Mouse (Mus musculus): ENCODE measurements at regions not wholly inside any gene's neighbourhood (a gene's known extent, or its start where the extent isn't known, plus 50 kb on each side); places are given as distances from the start of the nearest gene placed in this dataset.

DNA sequence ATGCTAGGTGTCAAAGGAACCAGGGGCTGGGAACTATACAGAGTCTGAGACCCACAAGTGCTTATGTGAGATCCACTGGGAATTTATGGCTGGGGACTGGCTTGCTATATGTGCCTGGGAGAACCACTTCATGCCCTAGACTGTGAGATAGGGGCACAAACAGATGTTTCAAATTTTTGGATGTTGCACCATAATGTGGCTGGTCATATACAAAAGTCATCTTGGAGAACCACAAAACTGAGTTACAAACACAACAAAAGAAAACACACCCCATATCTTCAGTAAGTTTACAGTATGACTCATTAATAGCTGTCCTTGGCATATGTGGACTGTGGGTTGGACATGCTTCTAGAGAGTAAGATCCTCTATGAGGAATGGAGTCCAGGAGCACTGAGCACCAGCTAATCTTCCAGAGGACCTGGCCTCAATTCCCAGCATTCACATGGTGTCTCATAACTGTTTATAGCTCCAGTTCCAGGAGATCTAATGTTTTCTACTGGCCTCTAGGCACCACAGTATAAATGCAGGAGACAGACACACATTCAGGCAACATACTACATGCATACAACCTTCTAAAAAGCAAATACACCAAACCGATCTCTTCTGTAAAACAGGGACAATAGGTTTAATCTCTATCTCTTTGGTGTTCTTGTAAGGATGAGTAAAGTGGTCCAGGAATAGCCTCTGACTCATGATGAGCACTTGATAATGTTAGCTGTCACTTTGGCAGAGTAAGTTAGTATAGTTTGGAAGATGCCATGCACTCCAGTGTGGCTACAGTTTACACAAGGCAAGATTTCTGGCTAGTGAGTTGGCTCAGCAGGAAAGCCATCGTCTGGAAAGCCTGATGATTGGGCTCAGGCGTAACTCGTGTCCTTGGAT, 132.0 kb upstream of the Ptbp2 start:
- Histone ChIP-seq H3K9ac (ENCODE audit: low read depth, low read length) (no peak overlapping the region), H3K27ac (ENCODE audit: low read length) (no peak overlapping the region), H3K4me3 (ENCODE audit: low read length) (no peak overlapping the region), H3K36me3 (ENCODE audit: control insufficient read depth, insufficient read depth, low read length) (no peaks in the 10 kb centered on the region), H3K4me1 (ENCODE audit: control insufficient read depth, insufficient read depth, low read length) (no peaks in the 10 kb centered on the region), H3K4me2 (ENCODE audit: low read depth, low read length) (no peak overlapping the region), H3K9me3 (ENCODE audit: control insufficient read depth, low read length) (no peaks in the 10 kb centered on the region), H3K27me3 (replicated peaks; ENCODE audit: control insufficient read depth, insufficient read depth, low read length) (no peaks in the 10 kb centered on the region)
- no peak for ATAC-seq
- 56% methylated on average over 4 of the region's 4 CpGs for WGBS

DNA sequence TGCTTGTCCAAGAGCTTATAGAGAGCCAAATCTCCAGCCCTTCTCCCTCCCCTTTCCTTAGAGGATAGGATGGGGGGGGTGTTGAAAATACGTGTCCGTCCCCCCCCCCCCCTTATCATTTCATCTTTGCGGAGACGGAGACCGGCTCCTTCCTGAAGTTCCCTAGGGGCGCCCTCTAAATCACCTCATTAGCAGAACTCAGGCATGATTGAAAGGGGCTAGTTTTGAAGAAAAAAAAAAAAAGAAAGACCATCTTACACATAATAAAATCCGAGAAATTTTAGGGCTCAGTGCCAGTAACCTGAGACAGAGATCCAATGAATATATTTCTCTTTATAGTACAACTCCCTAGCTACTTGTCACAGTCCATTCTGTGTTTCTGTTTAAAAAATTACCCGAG, 127.3 kb upstream of the Ptbp2 start:
- H3K9me3 ChIP-seq (ENCODE audit: control insufficient read depth, low read length): no peaks in the 10 kb centered on the region
- H3K27me3 ChIP-seq (replicated peaks; ENCODE audit: control insufficient read depth, insufficient read depth, low read length): no peaks in the 10 kb centered on the region
- H3K4me3 ChIP-seq (ENCODE audit: low read length): no peak overlapping the region
- H3K9ac ChIP-seq (ENCODE audit: low read depth, low read length): no peak overlapping the region
- WGBS: 45% methylated on average over 7 of the region's 8 CpGs
- H3K4me1 ChIP-seq (ENCODE audit: control insufficient read depth, insufficient read depth, low read length): no peaks in the 10 kb centered on the region
- H3K4me2 ChIP-seq (ENCODE audit: low read depth, low read length): no peak overlapping the region
- no peaks in the 10 kb centered on the region for H3K36me3 ChIP-seq (ENCODE audit: control insufficient read depth, insufficient read depth, low read length)
- ATAC-seq: no peak
- H3K27ac ChIP-seq (ENCODE audit: low read length): no peak overlapping the region

DNA sequence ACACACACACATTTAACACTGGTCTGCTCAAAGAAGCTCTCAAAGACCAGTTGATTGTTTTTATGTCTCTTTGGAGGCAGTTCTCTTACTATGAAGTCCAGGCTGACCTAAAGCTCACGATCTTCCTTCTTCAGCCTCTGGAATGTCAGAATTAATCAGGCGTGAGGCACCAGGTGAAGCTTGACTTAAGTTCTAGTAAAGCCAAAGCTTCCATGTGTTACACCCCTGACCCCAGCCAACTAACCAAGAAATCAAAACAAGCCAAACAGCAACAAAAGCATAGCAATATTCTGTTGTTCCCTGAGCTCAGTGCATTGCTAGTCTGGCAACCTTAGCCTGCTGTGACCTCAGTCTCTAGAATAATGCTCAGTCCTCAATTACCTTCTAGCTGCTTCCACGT, 120.0 kb upstream of the Ptbp2 start:
- H3K9me3 ChIP-seq (ENCODE audit: control insufficient read depth, low read length): no peaks in the 10 kb centered on the region
- no peaks in the 10 kb centered on the region for H3K27me3 ChIP-seq (replicated peaks; ENCODE audit: control insufficient read depth, insufficient read depth, low read length)
- WGBS: 72% methylated on average over 3 of the region's 3 CpGs
- no peaks in the 10 kb centered on the region for H3K4me1 ChIP-seq (ENCODE audit: control insufficient read depth, insufficient read depth, low read length)
- H3K9ac ChIP-seq (ENCODE audit: low read depth, low read length): no peak overlapping the region
- ATAC-seq: no peak
- no peak overlapping the region for H3K4me2 ChIP-seq (ENCODE audit: low read depth, low read length)
- H3K4me3 ChIP-seq (ENCODE audit: low read length): no peak overlapping the region
- no peaks in the 10 kb centered on the region for H3K36me3 ChIP-seq (ENCODE audit: control insufficient read depth, insufficient read depth, low read length)
- no peak overlapping the region for H3K27ac ChIP-seq (ENCODE audit: low read length)

DNA sequence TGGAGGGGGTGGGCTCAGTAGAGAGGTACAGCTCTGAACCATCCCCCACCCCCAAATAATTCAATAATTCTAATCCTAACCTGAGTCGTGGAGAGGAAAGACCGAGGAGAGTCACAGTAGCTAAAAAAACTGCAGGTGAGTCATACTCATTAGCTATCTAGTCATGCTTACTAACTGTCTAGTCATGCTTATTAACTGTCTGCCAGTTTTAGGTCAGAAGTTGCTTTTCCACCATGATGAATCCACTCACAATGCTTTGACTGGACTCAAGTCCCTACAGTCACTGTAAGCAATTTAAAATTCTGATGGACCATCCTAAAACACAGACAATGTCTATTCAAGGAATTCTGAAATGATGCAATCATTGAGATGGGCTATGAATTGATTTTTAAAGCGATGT, 110.9 kb upstream of the Ptbp2 start:
- H3K9ac ChIP-seq (ENCODE audit: low read depth, low read length): no peak overlapping the region
- H3K4me2 ChIP-seq (ENCODE audit: low read depth, low read length): no peak overlapping the region
- H3K4me1 ChIP-seq (ENCODE audit: control insufficient read depth, insufficient read depth, low read length): peaks cover 5% of the 10 kb centered on the region; the same call in 1 of the 2 replicates
- no peak overlapping the region for H3K27ac ChIP-seq (ENCODE audit: low read length)
- no peaks in the 10 kb centered on the region for H3K27me3 ChIP-seq (replicated peaks; ENCODE audit: control insufficient read depth, insufficient read depth, low read length)
- H3K36me3 ChIP-seq (ENCODE audit: control insufficient read depth, insufficient read depth, low read length): no peaks in the 10 kb centered on the region
- H3K9me3 ChIP-seq (ENCODE audit: control insufficient read depth, low read length): no peaks in the 10 kb centered on the region
- 88% methylated on average over 3 of the region's 3 CpGs for WGBS
- ATAC-seq: no peak
- no peak overlapping the region for H3K4me3 ChIP-seq (ENCODE audit: low read length)

DNA sequence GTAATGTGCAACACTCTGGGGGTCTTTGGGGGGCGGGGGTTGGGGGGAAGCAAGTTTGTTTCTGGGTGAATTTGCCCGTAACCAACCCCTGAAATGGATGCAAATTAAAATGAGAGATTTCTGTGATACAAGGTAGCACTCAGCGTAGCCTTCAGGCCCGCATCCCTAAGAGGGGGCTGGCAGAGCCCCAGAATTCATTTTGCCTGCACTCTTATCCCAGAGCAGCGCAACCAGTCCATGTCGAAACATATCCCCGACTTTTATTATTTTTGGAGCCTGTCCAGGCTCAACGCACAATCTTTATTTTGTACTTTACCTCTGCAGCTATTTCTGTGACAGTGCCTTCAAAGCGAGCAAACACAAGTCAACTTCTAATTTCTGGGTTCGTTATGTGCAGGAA, 109.8 kb upstream of the Ptbp2 start:
- Histone ChIP-seq H3K4me3 (ENCODE audit: low read length) (no peak overlapping the region), H3K4me2 (ENCODE audit: low read depth, low read length) (no peak overlapping the region), H3K36me3 (ENCODE audit: control insufficient read depth, insufficient read depth, low read length) (no peaks in the 10 kb centered on the region), H3K9ac (ENCODE audit: low read depth, low read length) (no peak overlapping the region), H3K27ac (ENCODE audit: low read length) (no peak overlapping the region), H3K9me3 (ENCODE audit: control insufficient read depth, low read length) (no peaks in the 10 kb centered on the region), H3K4me1 (ENCODE audit: control insufficient read depth, insufficient read depth, low read length) (peaks cover 5% of the 10 kb centered on the region; the same call in 1 of the 2 replicates), H3K27me3 (replicated peaks; ENCODE audit: control insufficient read depth, insufficient read depth, low read length) (no peaks in the 10 kb centered on the region)
- ATAC-seq: no peak
- 56% methylated on average over 10 of the region's 10 CpGs for WGBS

DNA sequence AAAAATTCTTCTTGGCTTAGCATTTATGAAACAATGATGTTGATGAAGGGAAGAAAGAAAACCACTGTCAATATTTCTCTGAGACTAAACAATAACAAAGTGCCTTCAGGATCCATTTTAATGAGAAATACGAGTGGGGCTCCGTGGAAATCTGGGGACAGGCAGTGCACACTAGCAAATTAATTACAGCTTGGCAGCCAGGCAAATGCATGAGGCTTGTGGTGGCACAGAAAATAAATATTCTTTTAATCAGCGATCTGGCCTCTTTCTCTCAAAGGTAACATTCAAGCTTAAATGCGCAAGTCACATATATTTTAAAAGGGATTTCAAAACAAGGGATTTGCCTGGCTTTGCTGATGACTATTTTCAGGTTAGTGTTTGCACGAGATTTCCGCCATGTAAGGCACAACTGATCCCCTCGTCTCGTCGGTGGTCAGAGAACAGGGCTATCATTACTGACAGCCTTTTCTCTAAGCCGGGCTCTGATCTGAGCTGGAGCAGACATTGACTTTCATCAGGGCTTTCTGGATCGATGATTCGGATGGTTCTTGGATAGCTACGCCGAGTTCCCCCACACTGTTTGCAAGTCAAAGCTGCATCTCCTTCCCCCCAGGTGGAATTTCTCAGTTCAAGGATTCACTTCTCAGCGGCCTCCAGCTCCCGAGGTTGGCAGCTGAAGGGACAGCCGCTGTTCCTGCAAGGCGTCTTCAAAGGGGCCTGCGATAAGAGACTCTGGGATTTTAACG, 109.1 kb upstream of the Ptbp2 start:
- H3K27me3 ChIP-seq (replicated peaks; ENCODE audit: control insufficient read depth, insufficient read depth, low read length): no peaks in the 10 kb centered on the region
- WGBS: 20% methylated on average over 20 of the region's 20 CpGs
- peak overlapping the region; percentile 32 for H3K4me2 ChIP-seq (ENCODE audit: low read depth, low read length)
- no peak overlapping the region for H3K27ac ChIP-seq (ENCODE audit: low read length)
- H3K9me3 ChIP-seq (ENCODE audit: control insufficient read depth, low read length): no peaks in the 10 kb centered on the region
- no peak overlapping the region for H3K9ac ChIP-seq (ENCODE audit: low read depth, low read length)
- H3K4me3 ChIP-seq (ENCODE audit: low read length): no peak overlapping the region
- no peak for ATAC-seq
- peaks cover 5% of the 10 kb centered on the region; the same call in 1 of the 2 replicates for H3K4me1 ChIP-seq (ENCODE audit: control insufficient read depth, insufficient read depth, low read length)
- H3K36me3 ChIP-seq (ENCODE audit: control insufficient read depth, insufficient read depth, low read length): no peaks in the 10 kb centered on the region

DNA sequence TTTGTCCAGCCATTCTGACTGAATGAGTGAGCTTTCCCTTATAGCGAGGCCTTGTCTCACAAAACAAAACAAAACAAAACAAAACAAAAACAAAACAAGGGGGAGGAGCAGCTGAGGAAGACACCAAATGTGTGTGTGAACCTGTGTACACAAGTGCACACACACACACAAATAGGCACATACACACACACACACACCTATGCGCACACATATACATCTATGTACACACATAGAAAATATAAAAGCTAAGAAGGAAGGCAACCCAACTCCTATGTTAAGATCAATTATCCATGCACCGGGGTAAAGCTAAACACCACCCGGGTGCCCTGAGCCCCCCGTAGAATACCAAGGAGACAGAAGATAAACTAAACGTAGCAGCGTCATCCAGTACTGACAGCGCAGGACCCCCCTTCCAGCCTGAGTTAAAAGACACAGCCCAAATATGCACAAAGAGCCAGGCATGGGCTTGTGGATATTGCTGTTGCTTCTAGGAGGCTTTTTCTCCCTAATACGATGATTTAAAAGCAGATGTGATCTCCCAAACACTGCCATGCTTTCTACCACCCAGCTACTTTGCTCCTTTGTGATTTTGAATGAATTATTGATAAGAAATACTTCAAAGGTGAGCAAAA, 108.4 kb upstream of the Ptbp2 start:
- Histone ChIP-seq H3K27me3 (replicated peaks; ENCODE audit: control insufficient read depth, insufficient read depth, low read length) (no peaks in the 10 kb centered on the region), H3K4me2 (ENCODE audit: low read depth, low read length) (no peak overlapping the region), H3K27ac (ENCODE audit: low read length) (no peak overlapping the region), H3K9ac (ENCODE audit: low read depth, low read length) (no peak overlapping the region), H3K4me3 (ENCODE audit: low read length) (no peak overlapping the region), H3K4me1 (ENCODE audit: control insufficient read depth, insufficient read depth, low read length) (peaks cover 5% of the 10 kb centered on the region; the same call in 1 of the 2 replicates), H3K36me3 (ENCODE audit: control insufficient read depth, insufficient read depth, low read length) (no peaks in the 10 kb centered on the region), H3K9me3 (ENCODE audit: control insufficient read depth, low read length) (no peaks in the 10 kb centered on the region)
- ATAC-seq: no peak
- 63% methylated on average over 9 of the region's 9 CpGs for WGBS

DNA sequence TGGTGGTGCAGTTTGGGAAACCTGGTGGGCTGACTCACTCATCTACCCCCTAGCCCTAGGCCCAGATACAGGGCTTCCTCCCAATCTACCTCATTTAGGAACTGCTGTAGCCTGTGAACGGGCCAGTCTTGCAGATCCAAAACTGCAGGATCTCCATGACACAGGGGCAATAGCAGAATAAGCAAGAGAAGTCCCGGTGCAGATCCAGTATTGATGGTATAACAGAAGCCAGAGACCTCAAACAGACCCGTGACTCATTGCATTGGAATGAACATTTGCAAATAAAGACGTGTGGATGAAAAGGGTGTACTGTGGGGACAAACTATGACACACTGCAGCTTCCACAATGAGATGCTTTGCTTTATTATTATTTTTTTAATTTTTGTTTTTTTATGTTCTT, 106.6 kb upstream of the Ptbp2 start:
- 28% methylated on average over 4 of the region's 4 CpGs for WGBS
- Histone ChIP-seq H3K4me2 (ENCODE audit: low read depth, low read length) (no peak overlapping the region), H3K9ac (ENCODE audit: low read depth, low read length) (no peak overlapping the region), H3K4me1 (ENCODE audit: control insufficient read depth, insufficient read depth, low read length) (peaks cover 5% of the 10 kb centered on the region; the same call in 1 of the 2 replicates), H3K36me3 (ENCODE audit: control insufficient read depth, insufficient read depth, low read length) (no peaks in the 10 kb centered on the region), H3K27ac (ENCODE audit: low read length) (no peak overlapping the region), H3K9me3 (ENCODE audit: control insufficient read depth, low read length) (no peaks in the 10 kb centered on the region), H3K27me3 (replicated peaks; ENCODE audit: control insufficient read depth, insufficient read depth, low read length) (no peaks in the 10 kb centered on the region), H3K4me3 (ENCODE audit: low read length) (no peak overlapping the region)
- ATAC-seq: no peak

DNA sequence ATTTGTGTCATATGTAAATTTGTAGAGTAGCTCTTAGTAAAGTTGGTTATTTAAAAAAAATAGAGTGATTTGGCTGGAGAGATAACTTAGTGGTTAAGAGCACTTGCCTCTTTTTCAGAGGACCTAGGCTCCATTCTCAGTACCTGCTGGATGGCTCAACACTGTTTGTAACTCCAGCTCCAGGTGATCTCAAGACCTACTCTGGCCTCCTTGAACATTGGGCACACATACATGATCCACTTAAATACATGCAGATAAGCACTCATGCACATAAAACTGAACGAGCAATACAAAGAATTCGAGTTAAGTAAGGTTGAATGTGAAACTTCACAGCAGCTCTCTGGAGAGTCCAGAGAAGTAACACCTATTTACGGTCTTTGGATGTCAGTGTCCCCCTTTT, 104.2 kb upstream of the Ptbp2 start:
- H3K4me2 ChIP-seq (ENCODE audit: low read depth, low read length): no peak overlapping the region
- no peaks in the 10 kb centered on the region for H3K36me3 ChIP-seq (ENCODE audit: control insufficient read depth, insufficient read depth, low read length)
- H3K4me3 ChIP-seq (ENCODE audit: low read length): no peak overlapping the region
- no peaks in the 10 kb centered on the region for H3K27me3 ChIP-seq (replicated peaks; ENCODE audit: control insufficient read depth, insufficient read depth, low read length)
- H3K4me1 ChIP-seq (ENCODE audit: control insufficient read depth, insufficient read depth, low read length): peaks cover 3% of the 10 kb centered on the region; the same call in 1 of the 2 replicates
- H3K9ac ChIP-seq (ENCODE audit: low read depth, low read length): no peak overlapping the region
- no peak overlapping the region for H3K27ac ChIP-seq (ENCODE audit: low read length)
- ATAC-seq: no peak
- 88% methylated on average over 3 of the region's 3 CpGs for WGBS
- no peaks in the 10 kb centered on the region for H3K9me3 ChIP-seq (ENCODE audit: control insufficient read depth, low read length)
